Mouse (Mus musculus) lung, adult 2 months (tissue): ENCODE results near the gene Shq1. TPM values are rescaled to one million over a fixed set of nuclear protein-coding genes. Genes with fewer than 3 reads are reported as not detected.
A peak's percentile ranks its signal among the peaks of the same experiment; 100 is the strongest.

Experiments used
- DNase-seq: peaks from one replicate; pipeline ENCODE4 v3.0.0; 2022
- H3K4me1 ChIP-seq: fragments of 200-500 bp; 2 replicates; pipeline ENCODE4 v1.6.1; 2011; ENCODE audit warnings: low read length; ENCODE audit not compliant: control insufficient read depth, insufficient read depth
- H3K4me3 ChIP-seq: fragments of 200-500 bp; replicated peaks from 2 replicates; pipeline ENCODE3; 2011; ENCODE audit warnings: low read depth, mild to moderate bottlenecking, control low read depth, low read length; ENCODE audit errors: extremely low read depth
- CTCF ChIP-seq: fragments of 200-500 bp; IDR thresholded peaks from 2 replicates; pipeline ENCODE4 v1.5.1; 2011; ENCODE audit warnings: mild to moderate bottlenecking, low read length, control low read depth; ENCODE audit not compliant: insufficient read depth
- POLR2A ChIP-seq: fragments of 200-500 bp; IDR thresholded peaks from 2 replicates; pipeline ENCODE4 v1.6.1; 2011; ENCODE audit warnings: low read depth, mild to moderate bottlenecking, control low read depth, low read length, borderline replicate concordance; ENCODE audit errors: extremely low read depth
- WGBS: fragments of 180-500 bp; shearing (Covaris S2); methylation state at CpG from one replicate; pipeline ENCODE4 v1.1.7; 2018; 5-methylcytosine and 5-hydroxymethylcytosine counted together
- polyA plus RNA-seq: library from polyadenylated mRNA; depleted of rRNA; stranded (reverse); fragments of >200 nt; gene quantifications from 2 replicates; pipeline ENCODE4 v1.2.3, GENCODE M21; 2012

The Shq1 gene
- polyA plus RNA-seq, 1 experiment = 3.0 TPM

DNA sequence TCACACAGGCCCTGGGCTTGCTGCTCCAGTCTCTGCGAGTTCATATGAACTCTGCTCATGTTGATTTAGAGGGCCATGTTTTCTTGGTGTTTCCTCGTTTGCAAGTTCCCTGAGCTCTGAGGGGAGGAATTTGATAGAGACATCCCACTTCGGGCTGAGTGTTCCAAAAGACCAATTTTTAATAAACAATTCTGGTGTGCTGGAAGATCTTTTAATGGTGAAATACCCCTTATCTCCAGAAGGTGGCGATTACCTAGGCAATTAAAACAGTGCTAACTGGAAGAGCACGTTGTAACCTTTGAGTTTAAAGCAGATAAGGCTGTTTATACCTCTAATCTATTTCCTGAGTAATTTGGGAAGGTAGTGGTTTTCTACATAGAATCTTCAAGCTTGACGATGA lies 4.0 kb upstream of the Shq1 start:
- Histone ChIP-seq H3K4me1 (no peaks in the 10 kb centered on the region), H3K4me3 (no peak overlapping the region)
- DNase-seq = no peak
- no peak for TF ChIP-seq POLR2A
- TF ChIP-seq CTCF = peak; percentile 26; the same call in 1 of the 2 replicates
- WGBS = 18% methylated on average over 6 of the region's 6 CpGs

- Histone ChIP-seq H3K4me3 (no peak overlapping the region), H3K4me1 (no peaks in the 10 kb centered on the region)
- DNase-seq = no peak
- TF ChIP-seq CTCF = no peak
- TF ChIP-seq POLR2A = no peak
- 8% methylated on average over 7 of the region's 7 CpGs for WGBS
Observed at GRCm38 (mm10) chr6:100671401-100671800, 444 bp upstream of the Shq1 start.

- WGBS = under 1% methylated on average over 32 of the region's 32 CpGs
- TF ChIP-seq CTCF = no peak
- TF ChIP-seq POLR2A = no peak
Observed at GRCm38 (mm10) chr6:100670370-100670841, 551 bp downstream of the Shq1 start.

DNA sequence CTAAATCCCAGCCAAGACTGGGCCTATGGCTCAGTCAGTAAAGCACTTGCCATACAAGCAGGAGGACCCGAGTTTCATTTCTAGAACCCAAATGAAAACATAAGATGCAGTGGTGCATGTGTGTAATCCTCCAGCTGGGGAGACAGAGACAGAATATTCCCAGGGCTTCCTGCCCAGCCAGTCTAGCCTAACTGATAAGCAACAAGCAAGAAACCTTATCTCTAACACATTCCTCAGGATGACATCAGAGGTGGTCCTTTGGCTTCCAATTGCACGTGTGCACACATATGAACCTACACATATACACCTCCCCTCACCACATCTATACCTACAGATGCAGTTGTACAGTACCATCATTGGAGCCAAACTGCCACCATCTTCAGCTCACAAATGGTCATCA lies 2.1 kb downstream of the Shq1 start:
- TF ChIP-seq CTCF = no peak
- TF ChIP-seq POLR2A = no peak
- Histone ChIP-seq H3K4me3 (no peak overlapping the region), H3K4me1 (no peaks in the 10 kb centered on the region)
- WGBS = 65% methylated on average over 2 of the region's 2 CpGs
- DNase-seq = no peak

More at GRCm38 (mm10) chr6:100670370-100670841, 551 bp downstream of the Shq1 start:
- peak overlapping the region; percentile 87 for H3K4me3 ChIP-seq
- DNase-seq = peak; percentile 53
- H3K4me1 ChIP-seq = no peaks in the 10 kb centered on the region

DNA sequence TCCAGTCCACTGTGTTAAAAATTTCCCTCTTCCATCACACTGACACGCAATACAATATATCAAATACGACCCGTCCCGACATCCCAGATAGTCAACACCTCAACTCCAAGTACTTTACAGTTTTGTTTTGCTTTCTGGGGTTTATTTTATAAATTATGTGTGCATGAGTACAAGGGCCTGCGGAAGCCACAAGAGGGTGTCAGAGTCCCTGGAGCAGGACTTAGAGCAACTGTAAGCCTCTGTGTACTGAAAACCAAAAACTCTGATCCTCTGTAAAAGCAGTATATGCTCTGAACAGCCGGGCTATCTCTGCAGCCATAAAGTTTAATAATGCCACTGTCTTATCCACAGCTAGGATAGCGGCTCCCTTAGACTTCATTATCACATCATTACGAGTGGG lies 3.3 kb downstream of the Shq1 start:
- no peak overlapping the region for H3K4me3 ChIP-seq
- no peak for TF ChIP-seq POLR2A
- no peak for TF ChIP-seq CTCF
- WGBS = 87% methylated on average over 8 of the region's 8 CpGs
- no peak for DNase-seq
- H3K4me1 ChIP-seq = no peaks in the 10 kb centered on the region

- WGBS = 65% methylated on average over 6 of the region's 6 CpGs
- TF ChIP-seq CTCF (no peak), POLR2A (no peak)
- no peaks in the 10 kb centered on the region for H3K4me1 ChIP-seq
- DNase-seq = no peak
- no peak overlapping the region for H3K4me3 ChIP-seq
Observed at GRCm38 (mm10) chr6:100662224-100662623, 8.7 kb downstream of the Shq1 start.

DNA sequence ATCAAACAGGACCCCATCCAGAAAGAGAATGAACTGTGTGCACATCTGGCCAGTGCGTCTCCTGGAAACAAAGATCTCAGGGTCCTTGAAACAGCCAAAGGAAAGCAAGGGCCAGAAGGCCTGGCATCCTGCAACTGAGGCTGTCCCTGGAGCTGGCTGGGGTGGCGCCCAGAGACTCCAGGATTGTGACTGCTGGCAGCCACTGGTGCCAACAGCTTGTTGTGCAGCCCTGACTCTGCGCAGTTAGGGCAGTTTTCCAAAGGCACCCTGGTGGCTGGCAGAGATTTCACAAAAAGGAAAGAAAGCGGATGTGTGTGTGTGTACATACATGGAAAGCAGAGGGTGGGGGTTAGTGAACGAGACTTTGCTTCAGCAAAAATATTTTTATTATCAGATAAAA lies 10.6 kb downstream of the Shq1 start:
- Histone ChIP-seq H3K4me3 (no peak overlapping the region), H3K4me1 (no peaks in the 10 kb centered on the region)
- no peak for TF ChIP-seq POLR2A
- TF ChIP-seq CTCF = no peak
- DNase-seq = no peak
- WGBS = 57% methylated on average over 5 of the region's 5 CpGs

GRCm38 (mm10) chr6:100652535-100652934 lies 18.4 kb downstream of the Shq1 start:
- no peak overlapping the region for H3K4me3 ChIP-seq
- H3K4me1 ChIP-seq = no peaks in the 10 kb centered on the region
- 94% methylated on average over 3 of the region's 3 CpGs for WGBS
- TF ChIP-seq POLR2A = no peak
- TF ChIP-seq CTCF = no peak
- DNase-seq = no peak

GRCm38 (mm10) chr6:100647196-100647595 lies 23.8 kb downstream of the Shq1 start:
- TF ChIP-seq POLR2A (no peak), CTCF (no peak)
- H3K4me1 ChIP-seq = no peaks in the 10 kb centered on the region

GRCm38 (mm10) chr6:100645469-100646201 lies 25.3 kb downstream of the Shq1 start:
- TF ChIP-seq CTCF (0 out of 2 replicates have a peak, but pooled peaks have one; percentile 33), POLR2A (no peak)
- Histone ChIP-seq H3K4me1 (no peaks in the 10 kb centered on the region), H3K4me3 (no peak overlapping the region)
- DNase-seq = no peak
- WGBS = 69% methylated on average over 11 of the region's 11 CpGs

More at GRCm38 (mm10) chr6:100647196-100647595, 23.8 kb downstream of the Shq1 start:
- 73% methylated on average over 5 of the region's 5 CpGs for WGBS
- DNase-seq = no peak
- H3K4me3 ChIP-seq = no peak overlapping the region
